Comparison of ENCODE assay signal across 13 mouse cellular contexts in genomic region chr7:25782744-25783143, GRCm38 (mm10). TPM values are rescaled to one million over a fixed set of nuclear protein-coding genes. Genes with fewer than 3 reads are reported as not detected.
DNase-seq lines count a peak whose midpoint lies in the region; ATAC-seq and TF ChIP-seq lines count a peak whose summit lies in the region.
"Had no signal": no experiment of that assay in that cellular context is flagged by ENCODE, and none has a peak within 500 bp of the region (broad histone marks: within the 10 kb centered on the region; RNA-seq: fewer than 3 reads in every experiment).

No protein-coding gene starts in this region.

- DNase-seq in kidney, adult 18-20 months = no peak
- peak; percentile 51 for DNase-seq in 3T3-L1 (ENCODE audit: low read depth, low spot score)
- peak; percentile 46 for DNase-seq in NIH3T3 (ENCODE audit: low read depth)
- no peak for DNase-seq in cerebellum, adult 11 months
- no peak for DNase-seq in natural killer cell, adult 2 months (ENCODE audit: low spot score in 2 of 2)
- DNase-seq in cerebellum, adult 2 months = no peak
- DNase-seq: adrenal gland, postnatal 25 days; kidney, postnatal 10 days had no signal

- H3K4me2 ChIP-seq in kidney, embryonic 14.5 days (replicated peaks; ENCODE audit: low read depth, low read length) = no peak overlapping the region; the same call in 1 of the 2 replicates
- peak overlapping the region; percentile 81; the same call in 1 of the 2 replicates for H3K4me2 ChIP-seq in limb, embryonic 12.5 days
- H3K4me2 ChIP-seq: midbrain, embryonic 12.5 days had no signal

- TF ChIP-seq CTCF in cerebellum, adult 2 months (IDR thresholded peaks at IDR 0.05; ENCODE audit: borderline replicate concordance, insufficient read depth, low read depth, low read length) = no peak

- ATAC-seq in kidney, embryonic 14.5 days (ENCODE audit: low FRiP score, low TSS enrichment) = no peak
- ATAC-seq in limb, embryonic 12.5 days (ENCODE audit: insufficient number of reproducible peaks, insufficient read depth, low FRiP score, low TSS enrichment, low read depth) = no peak

- peaks cover 25% of the 10 kb centered on the region for H3K4me1 ChIP-seq in kidney, embryonic 14.5 days (ENCODE audit: control insufficient read depth, insufficient read depth, low read length)
- H3K4me1 ChIP-seq in limb, embryonic 12.5 days (replicated peaks) = peaks cover 31% of the 10 kb centered on the region
- H3K4me1 ChIP-seq in cerebellum, adult 2 months (ENCODE audit: control insufficient read depth, insufficient read depth, low read length) = no peaks in the 10 kb centered on the region

- peak overlapping the region; percentile 64; the same call in 1 of the 2 replicates for H3K27ac ChIP-seq in kidney, embryonic 14.5 days (ENCODE audit: low read depth, low read length)
- H3K27ac ChIP-seq in limb, embryonic 12.5 days = peak overlapping the region; percentile 86
- H3K27ac ChIP-seq in cerebellum, adult 2 months (ENCODE audit: insufficient read depth, low read length) = no peak overlapping the region
- H3K27ac ChIP-seq: midbrain, embryonic 12.5 days had no signal

- H3K9me3 ChIP-seq in kidney, embryonic 14.5 days (ENCODE audit: control insufficient read depth, low read length) = no peaks in the 10 kb centered on the region
- H3K9me3 ChIP-seq in limb, embryonic 12.5 days = no peaks in the 10 kb centered on the region
- H3K9me3 ChIP-seq: heart, embryonic 12.5 days; midbrain, embryonic 12.5 days had no signal

- H3K36me3 ChIP-seq in kidney, embryonic 14.5 days (ENCODE audit: control insufficient read depth, insufficient read depth, low read length) = peaks cover 15% of the 10 kb centered on the region
- peaks cover 46% of the 10 kb centered on the region for H3K36me3 ChIP-seq in limb, embryonic 12.5 days

- H3K27me3 ChIP-seq in kidney, embryonic 14.5 days (ENCODE audit: control insufficient read depth, insufficient read depth, low read length) = no peaks in the 10 kb centered on the region
- H3K27me3 ChIP-seq in limb, embryonic 12.5 days = no peaks in the 10 kb centered on the region
- H3K27me3 ChIP-seq in cerebellum, adult 2 months (ENCODE audit: control insufficient read depth, insufficient read depth, low read length) = no peaks in the 10 kb centered on the region
- H3K27me3 ChIP-seq: heart, embryonic 12.5 days; midbrain, embryonic 12.5 days; Patski had no signal

- no peak overlapping the region for H3K4me3 ChIP-seq in kidney, embryonic 14.5 days (ENCODE audit: low read length)
- no peak overlapping the region for H3K4me3 ChIP-seq in limb, embryonic 12.5 days (replicated peaks)
- H3K4me3 ChIP-seq in cerebellum, adult 2 months (replicated peaks; ENCODE audit: insufficient read depth, low read depth, low read length) = no peak overlapping the region
- H3K4me3 ChIP-seq: midbrain, embryonic 12.5 days had no signal

- WGBS in kidney, embryonic 14.5 days = 76% methylated on average over 6 of the region's 6 CpGs
- WGBS in limb, embryonic 12.5 days = 79% methylated on average over 6 of the region's 6 CpGs
- WGBS in cerebellum, adult 2 months = 46% methylated on average over 6 of the region's 6 CpGs

- no peak overlapping the region for H3K9ac ChIP-seq in kidney, embryonic 14.5 days (ENCODE audit: low read depth, low read length)
- H3K9ac ChIP-seq in limb, embryonic 12.5 days (replicated peaks) = no peak overlapping the region
- H3K9ac ChIP-seq: heart, embryonic 12.5 days; midbrain, embryonic 12.5 days had no signal

- TF ChIP-seq POLR2A in cerebellum, adult 2 months (IDR thresholded peaks at IDR 0.05; ENCODE audit: borderline replicate concordance, insufficient read depth, low read length) = no peak

RNA-seq across cellular contexts. Expression of gene Axl, which starts 5.8 kb away (rescaled TPM):
- 75.3 and 75.5 TPM in 2 replicates for polyA plus RNA-seq in kidney, embryonic 14.5 days (2014; fragmentation: Nextera tagmentation; extraction: Ambion mirVana)
- 56.3 and 57.2 TPM in 2 replicates for polyA plus RNA-seq in limb, embryonic 12.5 days (2016; fragmentation: Nextera tagmentation; extraction: Ambion mirVana)
- 23.6 and 27.1 TPM in 2 replicates for polyA plus RNA-seq in cerebellum, adult 2 months (2012; rRNA removed)

RNA-seq across cellular contexts. Expression of gene Hnrnpul1, which starts 28.2 kb away (rescaled TPM):
- 65.6 and 86.2 TPM in 2 replicates for polyA plus RNA-seq in kidney, embryonic 14.5 days (2014; fragmentation: Nextera tagmentation; extraction: Ambion mirVana)
- 67.6 and 75.0 TPM in 2 replicates for polyA plus RNA-seq in limb, embryonic 12.5 days (2016; fragmentation: Nextera tagmentation; extraction: Ambion mirVana)
- polyA plus RNA-seq in cerebellum, adult 2 months (2012; rRNA removed) = 48.7 and 49.0 TPM in 2 replicates

RNA-seq across cellular contexts. Expression of gene Cyp2s1, which starts 34.0 kb away (rescaled TPM):
- polyA plus RNA-seq in kidney, embryonic 14.5 days (2014; fragmentation: Nextera tagmentation; extraction: Ambion mirVana) = 9.3 and 13.4 TPM in 2 replicates
- polyA plus RNA-seq in limb, embryonic 12.5 days (2016; fragmentation: Nextera tagmentation; extraction: Ambion mirVana) = 1.2 and 2.1 TPM in 2 replicates
- 7.6 and 10.1 TPM in 2 replicates for polyA plus RNA-seq in cerebellum, adult 2 months (2012; rRNA removed)

Comparison
In these comparisons a context has a peak if more than half of its experiments do, and no peak if none do; other contexts are left out.
1. DNase-seq: peak in 3T3-L1 (single experiment) and NIH3T3 (single experiment); none in kidney, adult 18-20 months (single experiment), cerebellum, adult 11 months (single experiment), natural killer cell, adult 2 months (0 of 2) and cerebellum, adult 2 months (0 of 2).